Mouse (Mus musculus) stomach, embryonic 16.5 days (tissue): ENCODE measurements at regions not wholly inside any gene's neighbourhood (a gene's known extent, or its start where the extent isn't known, plus 50 kb on each side); places are given as distances from the start of the nearest gene placed in this dataset.
"Not testable (repeated sequence)": the region's sequence is repeated elsewhere in the genome, so short reads cannot be mapped to it uniquely, and the experiment has no call there.

Source experiments
- ATAC-seq: fragments of 200-750 bp; cut with Nextera tagmentation; 2 replicates; pipeline ENCODE4 v1.8.0; 2017; ENCODE audit warnings: moderate number of reproducible peaks, moderate TSS enrichment; ENCODE audit not compliant: insufficient read depth, low FRiP score
- H3K27ac ChIP-seq: fragments of 300-500 bp; sonication (generic); 2 replicates; pipeline ENCODE4 v1.5.1; 2014; ENCODE audit warnings: low read length
- H3K27me3 ChIP-seq: fragments of 300-500 bp; sonication (generic); 2 replicates; pipeline ENCODE4 v1.6.1; 2014; ENCODE audit warnings: low read length, control low read depth, mixed read lengths; ENCODE audit not compliant: control insufficient read depth, insufficient read depth
- H3K36me3 ChIP-seq: fragments of 300-500 bp; sonication (generic); 2 replicates; pipeline ENCODE4 v1.6.1; 2014; ENCODE audit warnings: low read length; ENCODE audit not compliant: control insufficient read depth, insufficient read depth
- H3K4me1 ChIP-seq: fragments of 300-500 bp; sonication (generic); 2 replicates; pipeline ENCODE4 v1.6.1; 2014; ENCODE audit warnings: low read length, control low read depth, mixed read lengths; ENCODE audit not compliant: control insufficient read depth, insufficient read depth
- H3K4me2 ChIP-seq: fragments of 300-500 bp; sonication (generic); 2 replicates; pipeline ENCODE4 v1.6.1; 2014; ENCODE audit warnings: low read depth, low read length, mixed read lengths
- H3K4me3 ChIP-seq: fragments of 300-500 bp; sonication (generic); replicated peaks from 2 replicates; pipeline ENCODE4 v1.5.1; 2014; ENCODE audit warnings: mild to moderate bottlenecking, low read length
- H3K9ac ChIP-seq: fragments of 300-500 bp; sonication (generic); 2 replicates; pipeline ENCODE4 v1.6.1; 2014; ENCODE audit warnings: low read length
- H3K9me3 ChIP-seq: fragments of 300-500 bp; sonication (generic); replicated peaks from 2 replicates; pipeline ENCODE4 v1.6.1; 2016; ENCODE audit warnings: low read length, control low read depth; ENCODE audit not compliant: control insufficient read depth
- WGBS: fragments of 180-500 bp; shearing (Covaris S2); extraction: QIAGEN DNeasy Blood & Tissue Kit; methylation state at CpG from one replicate; pipeline ENCODE4 v1.1.7; 2014; 5-methylcytosine and 5-hydroxymethylcytosine counted together

DNA sequence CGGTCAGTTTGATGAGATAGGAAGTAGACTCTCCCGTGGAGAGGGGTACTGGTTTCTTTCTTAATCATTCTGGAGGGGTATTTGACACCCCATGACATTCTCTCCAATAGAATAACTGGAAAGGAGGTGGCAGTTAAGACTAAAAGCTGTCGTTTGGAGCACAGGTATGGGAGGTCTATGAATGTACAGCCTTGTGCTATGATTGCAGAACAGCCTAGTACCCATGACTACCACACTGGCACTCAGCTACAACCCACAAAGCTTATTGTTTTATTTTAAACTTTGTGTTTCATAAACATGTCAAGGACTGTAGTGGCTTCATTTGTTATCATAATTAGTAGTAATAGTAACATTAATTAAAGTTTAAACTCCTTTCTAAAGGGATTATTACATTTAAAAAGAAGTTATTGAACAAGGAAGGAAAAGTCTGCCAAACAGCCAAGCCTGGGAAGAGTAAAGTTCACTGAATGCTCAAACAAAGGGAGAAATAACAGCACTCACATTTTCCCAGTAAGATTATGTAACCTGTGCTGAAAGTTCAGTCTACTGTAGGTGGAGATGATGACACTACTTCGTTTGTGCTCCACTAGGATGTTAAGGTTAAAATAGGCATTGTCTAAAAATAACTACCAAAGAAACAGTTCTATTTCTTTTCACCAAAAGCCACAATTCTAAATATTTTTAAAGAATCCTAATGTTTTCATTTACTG lies 295.2 kb downstream of the Pcsk1 start:
- Histone ChIP-seq H3K4me3 (no peak overlapping the region), H3K27ac (no peak overlapping the region), H3K9me3 (no peaks in the 10 kb centered on the region), H3K27me3 (no peaks in the 10 kb centered on the region), H3K9ac (no peak overlapping the region), H3K4me2 (no peak overlapping the region), H3K36me3 (no peaks in the 10 kb centered on the region), H3K4me1 (no peaks in the 10 kb centered on the region)
- ATAC-seq = no peak
- 62% methylated on average over 4 of the region's 4 CpGs for WGBS

DNA sequence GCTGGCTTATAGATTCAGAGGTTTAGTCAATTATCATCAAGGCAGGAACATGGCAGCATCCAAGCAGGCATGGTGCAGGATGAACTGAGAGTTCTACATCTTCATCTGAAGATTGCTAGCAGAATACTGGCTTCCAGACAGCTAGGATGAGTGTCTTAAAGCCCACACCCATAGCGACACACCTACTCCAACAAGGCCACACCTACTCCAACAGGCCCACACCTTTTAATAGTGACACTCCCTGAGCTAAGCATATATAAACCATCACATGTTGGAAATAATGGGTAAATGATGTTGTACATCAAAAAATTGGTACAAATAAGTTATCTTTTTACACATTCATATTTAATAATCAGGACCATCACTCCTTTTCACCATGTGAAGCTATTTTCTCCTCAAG lies 299.6 kb downstream of the Pcsk1 start:
- Histone ChIP-seq H3K4me1 (no peaks in the 10 kb centered on the region), H3K9ac (no peak overlapping the region), H3K4me2 (no peak overlapping the region), H3K4me3 (no peak overlapping the region), H3K9me3 (no peaks in the 10 kb centered on the region), H3K36me3 (no peaks in the 10 kb centered on the region), H3K27me3 (no peaks in the 10 kb centered on the region), H3K27ac (no peak overlapping the region)
- ATAC-seq = no peak
- 80% methylated on average over 1 of the region's 1 CpGs for WGBS

DNA sequence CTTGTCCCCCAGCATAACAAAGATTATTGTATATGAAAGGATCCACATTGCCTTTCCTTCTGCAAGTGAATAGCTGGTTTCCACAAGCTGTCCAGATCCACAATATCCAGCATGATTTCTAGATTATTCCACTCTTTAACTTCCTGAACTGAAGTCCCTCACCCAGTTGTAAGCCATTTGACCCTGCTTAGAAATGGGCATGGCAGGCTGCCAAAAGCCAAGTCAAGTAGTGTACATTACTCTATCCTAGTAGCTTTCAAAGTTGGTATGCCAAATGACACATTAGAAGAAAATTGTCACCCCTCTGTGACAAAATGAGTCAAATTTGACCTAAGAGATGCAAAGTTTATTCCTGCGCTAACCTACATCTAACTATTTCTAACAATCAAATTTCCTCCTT lies 300.6 kb downstream of the Pcsk1 start:
- H3K4me3 ChIP-seq = no peak overlapping the region
- H3K9me3 ChIP-seq = no peaks in the 10 kb centered on the region
- H3K27me3 ChIP-seq = no peaks in the 10 kb centered on the region
- no peak overlapping the region for H3K27ac ChIP-seq
- H3K9ac ChIP-seq = no peak overlapping the region
- no peak overlapping the region for H3K4me2 ChIP-seq
- no peaks in the 10 kb centered on the region for H3K4me1 ChIP-seq
- 92% methylated on average over 1 of the region's 1 CpGs for WGBS
- ATAC-seq = no peak
- H3K36me3 ChIP-seq = no peaks in the 10 kb centered on the region

DNA sequence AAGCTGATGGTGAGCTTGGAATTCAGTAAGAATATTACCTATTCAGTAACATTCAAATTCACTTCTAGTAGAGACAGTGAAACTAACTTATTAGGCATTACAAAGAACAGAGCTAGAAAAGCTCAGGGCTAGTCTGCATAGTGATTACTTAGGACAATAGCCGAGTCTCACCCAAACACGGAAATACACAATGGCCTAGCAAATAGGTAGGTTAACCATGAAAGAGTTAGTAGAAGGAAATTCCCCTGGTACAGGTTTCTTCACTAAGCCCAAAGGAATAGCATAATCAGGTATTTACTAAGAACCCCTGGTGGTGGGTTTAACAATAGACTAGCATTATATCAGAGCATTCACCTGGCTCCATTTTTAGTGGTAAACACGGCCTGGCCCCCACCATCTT lies 306.7 kb upstream of the Ell2 start:
- not testable (repeated sequence) for ATAC-seq, H3K4me1 ChIP-seq, H3K27ac ChIP-seq, H3K9me3 ChIP-seq, H3K36me3 ChIP-seq, H3K9ac ChIP-seq, H3K27me3 ChIP-seq, H3K4me3 ChIP-seq, H3K4me2 ChIP-seq
- WGBS = 91% methylated on average over 3 of the region's 3 CpGs

DNA sequence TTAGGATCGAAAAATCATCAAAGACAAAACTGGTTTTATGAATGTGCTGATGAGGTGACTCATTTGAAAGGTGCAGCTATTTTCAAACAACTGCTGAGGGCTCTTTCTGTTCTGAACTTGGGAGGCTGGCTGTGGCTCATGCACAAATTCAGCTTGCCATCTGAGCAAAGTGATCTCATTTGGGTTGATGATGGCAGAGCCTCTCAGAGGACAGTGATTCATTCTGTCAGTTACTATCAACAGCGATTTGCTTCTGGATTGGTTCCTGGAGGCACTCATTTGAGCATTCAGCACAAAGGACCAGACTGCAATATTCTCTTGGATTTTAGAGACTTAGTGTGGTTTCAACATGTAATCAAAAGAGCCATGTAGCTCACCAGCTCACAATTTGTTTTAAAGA lies 285.8 kb upstream of the Ell2 start:
- Histone ChIP-seq H3K27ac (no peak overlapping the region), H3K36me3 (no peaks in the 10 kb centered on the region), H3K4me1 (no peaks in the 10 kb centered on the region), H3K27me3 (no peaks in the 10 kb centered on the region), H3K4me3 (no peak overlapping the region), H3K9me3 (no peaks in the 10 kb centered on the region), H3K9ac (no peak overlapping the region), H3K4me2 (no peak overlapping the region)
- no peak for ATAC-seq
- 52% methylated on average over 2 of the region's 2 CpGs for WGBS

DNA sequence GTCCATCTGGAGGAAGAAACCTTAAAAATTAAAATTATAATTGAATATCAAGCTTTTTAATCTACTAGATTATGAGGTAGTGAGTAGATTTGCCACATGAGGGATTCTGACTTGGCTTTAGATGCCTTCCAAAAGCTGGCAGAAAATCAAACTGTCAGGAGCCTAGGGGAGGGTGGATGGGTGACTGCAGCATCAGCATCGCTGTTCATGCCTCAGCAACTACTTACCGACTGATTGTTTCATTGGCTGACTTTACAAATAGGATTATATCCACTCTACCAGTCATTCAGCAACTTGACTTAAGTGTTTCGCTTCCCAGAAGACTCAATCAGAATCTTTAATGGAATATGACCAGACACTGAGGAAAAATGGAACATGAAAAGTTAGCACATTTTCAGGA lies 279.6 kb upstream of the Ell2 start:
- Histone ChIP-seq H3K27me3 (no peaks in the 10 kb centered on the region), H3K4me2 (no peak overlapping the region), H3K9ac (no peak overlapping the region), H3K4me3 (no peak overlapping the region), H3K27ac (no peak overlapping the region), H3K4me1 (no peaks in the 10 kb centered on the region), H3K9me3 (no peaks in the 10 kb centered on the region), H3K36me3 (no peaks in the 10 kb centered on the region)
- ATAC-seq = no peak
- 77% methylated on average over 3 of the region's 3 CpGs for WGBS

DNA sequence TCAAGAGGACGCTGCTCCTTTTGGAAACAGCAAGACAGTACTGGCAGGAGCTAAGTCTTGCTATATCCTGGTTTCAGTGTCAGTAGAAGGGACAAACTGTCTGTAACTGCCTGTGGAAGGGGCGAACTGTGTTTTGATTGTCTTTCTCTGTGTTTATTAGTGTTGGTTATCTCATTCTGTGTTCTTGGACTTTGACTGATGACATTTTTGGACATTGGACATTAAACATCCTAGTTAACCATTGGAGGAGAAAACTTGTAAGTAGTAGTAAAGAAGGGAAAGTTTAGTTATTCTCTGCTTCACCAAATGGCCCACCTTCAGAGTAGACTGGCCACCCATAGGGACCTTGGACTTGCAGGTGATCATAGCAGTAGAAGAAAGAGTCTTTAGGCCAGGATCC lies 267.4 kb upstream of the Ell2 start:
- no peak overlapping the region for H3K4me2 ChIP-seq
- H3K27ac ChIP-seq = no peak overlapping the region
- H3K4me1 ChIP-seq = no peaks in the 10 kb centered on the region
- no peaks in the 10 kb centered on the region for H3K9me3 ChIP-seq
- WGBS = 59% methylated on average over 2 of the region's 2 CpGs
- no peaks in the 10 kb centered on the region for H3K36me3 ChIP-seq
- no peaks in the 10 kb centered on the region for H3K27me3 ChIP-seq
- no peak overlapping the region for H3K9ac ChIP-seq
- no peak overlapping the region for H3K4me3 ChIP-seq
- no peak for ATAC-seq

DNA sequence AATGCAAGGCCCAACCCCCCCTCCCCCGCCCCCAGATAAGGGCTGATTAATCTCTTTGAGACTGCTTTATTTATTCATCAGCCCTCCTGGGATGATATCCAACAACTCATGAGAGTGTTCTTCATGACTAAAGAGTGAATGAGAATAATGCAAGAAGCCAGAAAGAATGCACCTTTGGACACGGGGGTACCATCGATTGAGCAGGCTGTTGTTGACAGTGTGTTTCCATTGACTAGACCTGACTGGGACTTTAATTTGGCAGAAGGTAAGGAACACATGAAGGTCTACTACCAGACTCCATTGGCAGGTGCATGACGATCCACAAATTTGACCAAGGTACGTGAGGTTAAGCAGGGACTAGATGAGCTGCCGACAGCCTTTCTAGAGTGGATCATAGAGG lies 266.5 kb upstream of the Ell2 start:
- Histone ChIP-seq H3K27ac (no peak overlapping the region), H3K4me1 (no peaks in the 10 kb centered on the region), H3K27me3 (no peaks in the 10 kb centered on the region), H3K9ac (no peak overlapping the region), H3K9me3 (no peaks in the 10 kb centered on the region), H3K4me3 (no peak overlapping the region), H3K36me3 (no peaks in the 10 kb centered on the region), H3K4me2 (no peak overlapping the region)
- ATAC-seq = no peak
- 91% methylated on average over 6 of the region's 6 CpGs for WGBS

DNA sequence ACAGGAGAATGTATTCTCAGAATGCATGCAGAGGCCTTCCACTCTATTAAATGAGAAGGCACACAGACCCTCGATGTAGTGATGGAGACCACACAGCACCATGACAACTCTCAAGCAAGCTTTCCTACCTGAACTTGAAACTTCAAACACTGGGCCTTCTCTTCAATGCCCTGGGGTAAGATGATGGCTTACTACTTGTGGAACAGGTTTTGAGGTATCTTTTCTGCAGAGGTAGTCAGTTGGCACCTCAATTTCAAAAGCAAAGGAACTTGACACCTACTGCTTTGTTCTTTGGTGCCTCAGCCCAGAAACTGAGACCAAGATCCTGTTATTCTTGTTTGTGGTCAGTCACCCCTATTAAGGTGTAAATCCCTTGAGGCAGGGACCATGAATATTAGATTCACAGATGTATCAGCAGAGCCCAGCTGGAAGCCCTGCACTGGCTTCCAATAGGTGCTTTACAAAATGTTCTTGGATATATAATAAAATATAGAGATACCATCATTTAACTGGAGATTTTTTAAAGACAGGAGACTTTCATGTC lies 246.2 kb upstream of the Ell2 start:
- peak overlapping the region; percentile 24 for H3K27ac ChIP-seq
- no peak overlapping the region for H3K4me2 ChIP-seq
- no peaks in the 10 kb centered on the region for H3K9me3 ChIP-seq
- H3K4me1 ChIP-seq = no peaks in the 10 kb centered on the region
- no peak overlapping the region for H3K9ac ChIP-seq
- WGBS = 42% methylated on average over 1 of the region's 1 CpGs
- no peak overlapping the region for H3K4me3 ChIP-seq
- no peak for ATAC-seq
- H3K36me3 ChIP-seq = no peaks in the 10 kb centered on the region
- no peaks in the 10 kb centered on the region for H3K27me3 ChIP-seq
